ENCODE assay signal across 11 mouse cellular contexts in the genomic region with DNA sequence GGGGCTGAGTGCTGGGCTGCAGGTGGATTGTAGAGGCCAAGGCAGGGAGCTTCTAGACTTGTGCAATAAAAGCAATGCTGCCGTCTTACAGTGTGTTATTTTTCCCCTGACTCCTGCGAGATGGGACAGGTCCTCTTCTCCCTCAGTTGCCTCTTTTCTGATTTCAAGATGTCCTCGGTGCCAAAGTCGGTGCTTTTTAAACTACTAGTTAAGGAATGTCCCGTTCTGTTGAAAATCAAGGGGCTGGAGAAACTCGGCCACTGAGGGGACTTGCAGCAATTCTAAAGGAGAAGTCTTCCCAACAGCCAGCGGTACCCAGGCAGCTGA. TPM values are rescaled to one million over a fixed set of nuclear protein-coding genes. Genes with fewer than 3 reads are reported as not detected.
DNase-seq lines count a peak whose midpoint lies in the region; ATAC-seq and TF ChIP-seq lines count a peak whose summit lies in the region.
"Had no signal": no experiment of that assay in that cellular context is flagged by ENCODE, and none has a peak within 500 bp of the region (broad histone marks: within the 10 kb centered on the region; RNA-seq: fewer than 3 reads in every experiment).

No protein-coding gene starts in this region.

- 0 out of 2 replicates have a peak overlapping the region, but pooled peaks have one; percentile 53 for H3K27ac ChIP-seq in heart, embryonic 10.5 days
- H3K27ac ChIP-seq in ES-E14 (ENCODE audit: insufficient read depth, low read depth, low read length, poor library complexity, severe bottlenecking): no peak overlapping the region
- no peak overlapping the region for H3K27ac ChIP-seq in hindbrain, embryonic 15.5 days (replicated peaks)
- no peak overlapping the region for H3K27ac ChIP-seq in midbrain, embryonic 11.5 days (ENCODE audit: low read depth, low read length)

- H3K36me3 ChIP-seq in heart, embryonic 10.5 days: no peaks in the 10 kb centered on the region
- H3K36me3 ChIP-seq in ES-E14 (ENCODE audit: control insufficient read depth, insufficient read depth, low read length, poor library complexity, severe bottlenecking): no peaks in the 10 kb centered on the region
- H3K36me3 ChIP-seq in hindbrain, embryonic 15.5 days: no peaks in the 10 kb centered on the region
- no peaks in the 10 kb centered on the region for H3K36me3 ChIP-seq in midbrain, embryonic 11.5 days (ENCODE audit: control insufficient read depth, insufficient read depth, low read length)

- no peak for DNase-seq in heart, embryonic 10.5 days (ENCODE audit: low spot score)
- no peak for DNase-seq in heart, postnatal 36 days
- DNase-seq in ES-E14 (ENCODE audit: low read depth, low spot score): no peak
- DNase-seq in midbrain, embryonic 11.5 days (ENCODE audit: low spot score, missing footprints): peak; percentile 92
- DNase-seq in Muller cell, postnatal 12 days (ENCODE audit: inconsistent ontology term): no peak
- DNase-seq in urinary bladder, adult 2 months (ENCODE audit: low spot score): no peak
- DNase-seq: cerebellum, postnatal 14 days had no signal

- H3K4me3 ChIP-seq in heart, embryonic 10.5 days: peak overlapping the region; percentile 55
- peak overlapping the region; percentile 41 to 56; a peak in 3 of 4 replicates for H3K4me3 ChIP-seq in ES-E14 (ENCODE audit: insufficient read depth in 1 of 2, low read depth in 1 of 2, low read length in 2 of 2, poor library complexity in 1 of 2, severe bottlenecking in 1 of 2)
- peak overlapping the region; percentile 22 for H3K4me3 ChIP-seq in hindbrain, embryonic 15.5 days
- H3K4me3 ChIP-seq in midbrain, embryonic 11.5 days (ENCODE audit: low read depth, low read length): peak overlapping the region; percentile 19; the same call in 1 of the 2 replicates

- H3K9me3 ChIP-seq in heart, embryonic 10.5 days: no peaks in the 10 kb centered on the region
- no peaks in the 10 kb centered on the region for H3K9me3 ChIP-seq in ES-E14 (ENCODE audit: control insufficient read depth, insufficient read depth, low read depth, low read length)
- no peaks in the 10 kb centered on the region for H3K9me3 ChIP-seq in hindbrain, embryonic 15.5 days
- H3K9me3 ChIP-seq in midbrain, embryonic 11.5 days (ENCODE audit: control insufficient read depth, low read length): no peaks in the 10 kb centered on the region

- peak overlapping the region; percentile 62 for H3K4me2 ChIP-seq in hindbrain, embryonic 15.5 days
- H3K4me2 ChIP-seq in midbrain, embryonic 11.5 days: peak overlapping the region; percentile 58

- H3K4me1 ChIP-seq in heart, embryonic 10.5 days: peaks cover 8% of the 10 kb centered on the region
- H3K4me1 ChIP-seq in ES-E14 (ENCODE audit: control insufficient read depth in 2 of 2, insufficient read depth in 2 of 2, low read length in 2 of 2, poor library complexity in 1 of 2): peaks cover 2 to 5% of the 10 kb centered on the region in 2 experiments; a peak in 2 of 4 replicates
- peaks cover 28% of the 10 kb centered on the region for H3K4me1 ChIP-seq in hindbrain, embryonic 15.5 days (replicated peaks)
- peaks cover 18% of the 10 kb centered on the region for H3K4me1 ChIP-seq in midbrain, embryonic 11.5 days (ENCODE audit: control insufficient read depth, insufficient read depth, low read length)

- intact Hi-C loops in heart, postnatal 36 days (cut with DNase I): no loop called here

- H3K9ac ChIP-seq in ES-E14 (ENCODE audit: insufficient read depth, low read depth, low read length, poor library complexity, severe bottlenecking): peak overlapping the region; percentile 11
- peak overlapping the region; percentile 32 for H3K9ac ChIP-seq in hindbrain, embryonic 15.5 days
- H3K9ac ChIP-seq in midbrain, embryonic 11.5 days (ENCODE audit: low read length): peak overlapping the region; percentile 58

- in situ Hi-C loops in ES-E14 (cut with MboI; ENCODE audit: low sequenced_read_pairs in 2 of 2, unreplicated experiment in 2 of 2): no loop called here

- no peak for ATAC-seq in hindbrain, embryonic 15.5 days (ENCODE audit: low FRiP score, low read depth)
- ATAC-seq in midbrain, embryonic 11.5 days (ENCODE audit: low FRiP score): no peak
- ATAC-seq in inflammation-experienced regulatory T-cells, adult 6 months: no peak

- 28% methylated on average over 7 of the region's 7 CpGs for WGBS in heart, embryonic 10.5 days
- 25% methylated on average over 7 of the region's 7 CpGs for WGBS in hindbrain, embryonic 15.5 days
- WGBS in midbrain, embryonic 11.5 days: 19% methylated on average over 7 of the region's 7 CpGs

- peaks cover 64% of the 10 kb centered on the region for H3K27me3 ChIP-seq in heart, embryonic 10.5 days (ENCODE audit: insufficient read depth, poor library complexity, severe bottlenecking)
- peaks cover 2% of the 10 kb centered on the region; the same call in 1 of the 2 replicates for H3K27me3 ChIP-seq in hindbrain, embryonic 15.5 days
- peaks cover 12% of the 10 kb centered on the region; the same call in 1 of the 2 replicates for H3K27me3 ChIP-seq in midbrain, embryonic 11.5 days (ENCODE audit: control insufficient read depth, insufficient read depth, low read length)

TF ChIP-seq in ES-E14, 5 proteins besides CTCF, POLR2A, EP300 and RAD21:
- TF ChIP-seq HCFC1 (IDR thresholded peaks at IDR 0.05; ENCODE audit: borderline replicate concordance, insufficient read depth, low read length) (no peak), ZNF384 (IDR thresholded peaks at IDR 0.05; ENCODE audit: low read depth, low read length) (no peak), ZC3H11A (IDR thresholded peaks at IDR 0.05; ENCODE audit: borderline replicate concordance, low read depth, low read length) (no peak), MAFK (IDR thresholded peaks at IDR 0.05; ENCODE audit: insufficient read depth, low read depth, low read length) (no peak), CHD2 (IDR thresholded peaks at IDR 0.05; ENCODE audit: low read depth, low read length) (no peak)

RNA-seq across cellular contexts. Expression of gene Kiss1, which starts 7.9 kb away (rescaled TPM):
- not detected in 2 replicates for polyA plus RNA-seq in heart, embryonic 10.5 days (2016; fragmentation: Nextera tagmentation; extraction: Ambion mirVana)
- total RNA-seq in heart, postnatal 36 days (2021): not detected
- total RNA-seq in ES-E14 (2012; rRNA removed): 0.79 TPM in 1 of 2 replicates, not detected in the other
- polyA plus RNA-seq in hindbrain, embryonic 15.5 days (2015; fragmentation: Nextera tagmentation; extraction: Ambion mirVana): 0.34 TPM in 1 of 2 replicates, not detected in the other
- not detected in 2 replicates for polyA plus RNA-seq in midbrain, embryonic 11.5 days (2014; fragmentation: Nextera tagmentation; extraction: Ambion mirVana)
- not detected in 2 replicates for polyA plus RNA-seq in urinary bladder, adult 2 months (2012; rRNA removed)
- polyA plus RNA-seq in inflammation-experienced regulatory T-cells, adult 6 months (2017; shearing (Covaris generic)): not detected
- total RNA-seq: hematopoietic stem cell, adult 5-6 weeks; megakaryocyte progenitor cell, adult 5-6 weeks had no signal

RNA-seq across cellular contexts. Expression of gene Golt1a, which starts 20.0 kb away (rescaled TPM):
- polyA plus RNA-seq in heart, embryonic 10.5 days (2016; fragmentation: Nextera tagmentation; extraction: Ambion mirVana): 1.7 TPM in 1 of 2 replicates, not detected in the other
- not detected for total RNA-seq in heart, postnatal 36 days (2021)
- not detected in 2 replicates for total RNA-seq in ES-E14 (2012; rRNA removed)
- polyA plus RNA-seq in hindbrain, embryonic 15.5 days (2015; fragmentation: Nextera tagmentation; extraction: Ambion mirVana): 0.13 TPM in 1 of 2 replicates, not detected in the other
- polyA plus RNA-seq in midbrain, embryonic 11.5 days (2014; fragmentation: Nextera tagmentation; extraction: Ambion mirVana): not detected in 2 replicates
- 1.7 and 1.9 TPM in 2 replicates for polyA plus RNA-seq in urinary bladder, adult 2 months (2012; rRNA removed)
- not detected for polyA plus RNA-seq in inflammation-experienced regulatory T-cells, adult 6 months (2017; shearing (Covaris generic))
- total RNA-seq: hematopoietic stem cell, adult 5-6 weeks; megakaryocyte progenitor cell, adult 5-6 weeks had no signal

RNA-seq across cellular contexts. Expression of gene Ren1, which starts 20.7 kb away (rescaled TPM):
- polyA plus RNA-seq in heart, embryonic 10.5 days (2016; fragmentation: Nextera tagmentation; extraction: Ambion mirVana): 0.11 and 0.34 TPM in 2 replicates
- total RNA-seq in heart, postnatal 36 days (2021): under 1 TPM in 1 of 2 experiments, not detected in 1; 0.22 TPM
- total RNA-seq in ES-E14 (2012; rRNA removed): 0.67 and 0.69 TPM in 2 replicates
- polyA plus RNA-seq in hindbrain, embryonic 15.5 days (2015; fragmentation: Nextera tagmentation; extraction: Ambion mirVana): 7.9 and 11.1 TPM in 2 replicates
- polyA plus RNA-seq in midbrain, embryonic 11.5 days (2014; fragmentation: Nextera tagmentation; extraction: Ambion mirVana): not detected in 2 replicates
- polyA plus RNA-seq in urinary bladder, adult 2 months (2012; rRNA removed): 0.07 and 0.22 TPM in 2 replicates
- polyA plus RNA-seq in inflammation-experienced regulatory T-cells, adult 6 months (2017; shearing (Covaris generic)): not detected
- total RNA-seq: hematopoietic stem cell, adult 5-6 weeks; megakaryocyte progenitor cell, adult 5-6 weeks had no signal

RNA-seq across cellular contexts. Expression of gene Etnk2, which starts 33.8 kb away (rescaled TPM):
- polyA plus RNA-seq in heart, embryonic 10.5 days (2016; fragmentation: Nextera tagmentation; extraction: Ambion mirVana): 1.5 and 2.1 TPM in 2 replicates
- total RNA-seq in heart, postnatal 36 days (2021): under 1 TPM; 0.38 to 0.50 TPM
- 4.8 and 7.4 TPM in 2 replicates for total RNA-seq in ES-E14 (2012; rRNA removed)
- 21.1 and 22.4 TPM in 2 replicates for polyA plus RNA-seq in hindbrain, embryonic 15.5 days (2015; fragmentation: Nextera tagmentation; extraction: Ambion mirVana)
- 2.1 and 2.5 TPM in 2 replicates for polyA plus RNA-seq in midbrain, embryonic 11.5 days (2014; fragmentation: Nextera tagmentation; extraction: Ambion mirVana)
- 1.2 and 1.8 TPM in 2 replicates for polyA plus RNA-seq in urinary bladder, adult 2 months (2012; rRNA removed)
- not detected for polyA plus RNA-seq in inflammation-experienced regulatory T-cells, adult 6 months (2017; shearing (Covaris generic))
- total RNA-seq: hematopoietic stem cell, adult 5-6 weeks; megakaryocyte progenitor cell, adult 5-6 weeks had no signal
